Mouse (Mus musculus) CD4-positive, CD25-positive, alpha-beta regulatory T cell, adult 2 months (primary cell): ENCODE results near the gene Gm7792.
"Not testable (repeated sequence)": the region's sequence is repeated elsewhere in the genome, so short reads cannot be mapped to it uniquely, and the experiment has no call there.

Source experiments
- DNase-seq: peaks from one replicate; pipeline ENCODE4 v3.0.0-alpha.2; 2012; ENCODE audit warnings: low read depth, low spot score

Gm7792 gene

DNA sequence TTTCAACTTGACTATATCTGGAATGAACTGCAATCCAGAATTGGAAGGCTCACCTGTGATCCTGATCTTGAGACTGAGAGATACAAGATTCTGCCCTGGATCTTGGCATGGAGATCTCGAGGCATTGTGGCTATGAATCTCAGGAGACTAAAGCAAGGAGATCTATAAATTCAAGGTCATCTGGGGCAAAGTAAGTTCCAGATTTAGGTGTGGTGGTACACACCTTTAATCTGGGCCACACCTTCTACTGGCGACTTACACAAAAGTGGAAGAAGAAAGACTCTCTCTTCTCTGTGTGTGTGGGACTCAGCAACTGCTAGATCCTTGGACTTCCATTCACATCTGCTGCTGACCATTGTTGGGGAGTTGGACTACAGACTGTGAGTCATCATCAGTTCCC is at the start of gene Gm7792:
Gene Gm7792 (plus strand): TSS at position 301 of the 400 bp plus-strand sequence.
- DNase-seq = not testable (repeated sequence)
